Mouse (Mus musculus) adrenal gland, adult (tissue): ENCODE data around the gene Rnf185.

ENCODE experiments used
- DNase-seq, 2 experiments: peaks; one replicate each; pipeline ENCODE4 v3.0.0; 2022 to 2023; ENCODE audit warnings: low spot score in 1 of 2; ENCODE audit not compliant: inconsistent age in 2 of 2

Rnf185 gene

DNA sequence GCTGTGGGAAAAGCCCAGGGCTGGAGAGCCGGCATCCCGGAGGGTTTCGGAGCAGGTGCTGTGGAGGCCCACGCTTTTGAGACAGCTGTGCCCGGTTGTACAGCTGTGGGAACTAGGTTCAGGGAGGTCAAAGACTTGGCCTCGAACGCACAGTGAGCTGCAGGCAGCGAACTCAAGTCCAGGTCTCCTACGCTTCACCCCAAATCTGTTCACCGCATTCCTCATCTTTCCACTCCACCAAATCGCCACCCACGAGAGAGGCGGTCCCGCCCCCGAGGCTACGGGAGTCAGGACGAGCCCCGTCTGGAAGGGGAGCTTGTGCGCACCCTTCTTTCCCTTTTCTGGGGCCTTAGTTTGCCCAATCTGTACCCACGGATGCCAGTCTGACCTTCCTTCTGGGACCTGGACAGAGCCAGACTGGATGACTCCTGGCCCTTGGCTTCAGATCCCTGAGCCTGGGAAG, 431 bp downstream of the Rnf185 start:
- no peak for DNase-seq

DNA sequence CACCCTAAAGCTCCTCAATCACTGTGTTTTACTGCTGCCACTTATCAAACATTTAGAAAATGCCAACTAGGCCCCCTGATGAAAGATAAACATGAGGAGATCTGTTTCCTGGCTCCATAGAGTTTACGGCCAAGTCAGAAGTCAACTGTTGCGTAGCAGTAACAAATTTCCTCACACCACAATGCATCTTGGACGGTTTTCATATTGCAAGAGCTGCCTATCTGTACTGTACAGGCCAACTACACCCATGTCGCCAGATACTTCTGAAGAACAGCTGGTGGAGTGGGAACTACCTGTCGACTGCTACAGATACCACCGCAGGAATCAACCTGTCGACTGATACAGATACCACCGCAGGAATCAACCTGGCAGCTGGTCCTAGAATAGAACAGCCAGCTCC, 7.3 kb downstream of the Rnf185 start:
- DNase-seq = peak in 1 of 2 experiments; percentile 19

DNA sequence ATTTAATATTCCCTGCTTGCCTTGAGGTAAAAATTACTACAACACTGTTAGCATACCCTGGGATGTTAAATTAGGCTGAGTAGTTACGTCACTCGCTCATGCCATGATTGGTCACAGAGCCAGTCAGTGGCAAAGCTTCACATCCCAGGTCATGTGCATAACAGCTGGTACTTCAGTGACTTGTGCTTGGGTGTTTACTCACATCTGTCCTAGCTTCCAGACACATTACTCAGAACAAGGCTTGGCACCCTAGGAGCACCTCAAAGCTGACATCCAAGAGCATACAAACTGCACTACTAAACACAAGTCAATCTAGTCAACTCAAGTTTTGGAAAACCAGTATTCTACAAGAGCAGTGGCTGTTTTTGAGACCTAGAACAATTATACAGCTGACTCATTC, 9.1 kb downstream of the Rnf185 start:
- DNase-seq = no peak

DNA sequence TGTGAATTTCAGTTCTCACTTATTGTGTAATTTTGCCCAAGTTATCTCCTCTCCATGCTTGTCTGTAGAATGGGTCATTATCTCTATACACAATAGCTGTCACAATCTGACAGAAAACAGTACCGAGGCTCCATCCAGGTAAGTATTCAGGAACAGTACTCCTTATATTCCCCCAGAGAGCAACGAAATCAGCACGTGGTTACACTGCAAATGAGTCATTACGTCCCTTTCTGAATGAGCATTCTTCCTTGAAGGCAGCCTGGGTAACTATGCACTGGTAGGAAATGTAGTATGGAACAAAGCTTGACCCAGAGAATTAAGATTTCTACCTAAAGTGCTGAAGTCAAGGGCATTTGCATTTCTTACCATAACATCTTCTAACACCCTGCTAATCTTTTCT, 9.5 kb downstream of the Rnf185 start:
- no peak for DNase-seq

DNA sequence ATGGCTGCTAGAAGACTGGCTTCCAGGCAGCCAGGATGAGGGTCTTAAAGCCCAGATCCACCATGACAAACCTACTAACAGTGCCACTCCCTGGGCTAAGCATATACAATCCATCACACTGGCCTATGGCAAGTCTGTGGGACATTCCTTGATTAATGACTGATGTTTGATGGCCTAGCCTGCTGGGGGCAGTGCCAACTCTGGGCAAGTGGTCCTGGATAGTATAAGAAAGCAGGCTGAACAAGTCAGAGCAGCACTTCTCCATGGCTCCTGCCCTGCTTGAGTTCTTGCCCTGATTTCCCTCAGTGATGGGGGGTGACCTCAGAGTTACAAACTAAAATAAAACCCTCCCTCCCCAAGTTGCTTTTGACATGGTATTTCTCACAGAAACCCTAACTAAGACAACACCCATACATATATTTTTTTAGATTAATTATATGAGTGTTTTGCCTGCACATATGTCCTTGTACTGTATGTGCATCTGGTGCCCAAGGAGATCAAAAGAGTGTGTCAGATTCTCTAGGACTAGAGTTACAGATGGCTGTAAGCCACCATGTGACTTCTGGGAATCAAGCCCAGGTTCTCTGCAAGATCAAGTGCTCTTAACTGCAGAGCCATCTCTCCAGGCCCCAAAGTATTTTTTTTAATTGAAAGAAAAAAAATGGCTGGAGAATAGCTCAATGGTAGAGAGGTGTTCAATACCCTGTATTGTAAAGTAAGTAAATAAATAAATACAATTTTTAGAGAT, 10.3 kb downstream of the Rnf185 start:
- peak in 1 of 2 experiments; percentile 70 for DNase-seq

DNA sequence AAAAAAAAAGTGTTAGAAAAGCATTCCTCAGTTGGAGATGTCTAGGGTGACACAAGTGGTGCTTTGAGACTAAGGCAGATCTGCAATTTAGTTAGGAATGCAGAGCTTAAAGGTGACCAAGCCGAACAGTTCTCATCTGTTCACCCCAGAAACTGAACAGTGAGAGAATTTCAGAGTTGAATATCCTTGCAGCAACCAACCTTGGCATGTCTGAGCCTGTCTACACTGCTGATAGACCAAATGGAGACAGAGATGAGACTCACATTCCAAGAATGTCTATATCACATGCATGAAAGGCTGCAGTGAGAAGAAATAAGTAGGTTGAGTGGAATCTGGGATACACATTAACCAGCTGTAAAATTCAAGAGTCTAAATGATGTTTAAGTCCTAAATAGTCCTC, 14.5 kb downstream of the Rnf185 start:
- DNase-seq = no peak

DNA sequence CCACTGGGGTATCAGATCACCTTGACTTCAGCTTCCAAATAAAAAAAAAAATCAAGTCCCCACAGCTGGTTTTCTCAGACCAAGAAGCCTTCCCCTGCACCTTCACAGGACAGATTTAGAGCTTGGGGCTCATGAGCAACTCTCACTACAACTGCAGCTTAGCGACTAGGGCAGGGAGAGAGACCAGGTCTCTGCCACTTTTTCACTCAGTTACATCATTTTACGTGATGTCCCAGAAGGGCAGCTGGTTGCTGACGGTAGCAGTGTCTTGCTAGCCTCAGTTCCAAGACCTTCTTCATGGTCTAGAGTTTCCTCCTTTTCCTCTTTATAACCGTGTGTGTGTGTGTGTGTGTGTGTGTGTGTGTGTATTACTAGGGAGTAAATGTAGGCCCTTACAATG, 18.4 kb downstream of the Rnf185 start:
- no peak for DNase-seq

DNA sequence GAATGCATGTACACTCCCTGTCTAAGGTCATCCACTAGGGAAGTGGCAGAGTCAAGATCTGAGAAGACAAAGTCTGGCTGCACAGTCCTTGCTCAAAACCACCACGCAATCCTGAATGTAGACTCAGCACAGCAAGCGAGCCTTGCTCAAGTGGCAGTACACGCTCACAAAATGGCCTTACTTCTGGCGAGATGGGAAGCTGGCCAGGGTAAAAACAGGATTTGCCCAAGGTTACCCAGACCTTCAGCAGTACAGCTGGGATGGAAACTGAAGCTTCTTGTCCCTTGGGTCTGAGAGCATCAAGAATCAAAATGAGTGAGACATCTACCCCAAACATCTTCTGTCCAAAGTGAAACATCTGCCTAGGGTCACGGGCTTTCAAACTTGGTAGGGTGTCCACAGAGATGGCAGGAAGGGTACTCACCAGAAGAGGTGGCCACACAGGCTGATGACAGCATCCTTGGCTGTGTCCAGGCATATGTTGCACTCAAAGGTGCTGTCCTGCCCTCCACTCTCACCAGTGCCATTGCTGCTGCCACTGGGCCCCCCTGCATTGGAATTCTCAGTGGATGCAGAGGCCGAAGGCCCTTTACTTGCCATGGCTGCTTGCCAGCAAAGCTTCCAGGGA, 20.1 kb downstream of the Rnf185 start:
- DNase-seq = peak; percentile 65 to 88

DNA sequence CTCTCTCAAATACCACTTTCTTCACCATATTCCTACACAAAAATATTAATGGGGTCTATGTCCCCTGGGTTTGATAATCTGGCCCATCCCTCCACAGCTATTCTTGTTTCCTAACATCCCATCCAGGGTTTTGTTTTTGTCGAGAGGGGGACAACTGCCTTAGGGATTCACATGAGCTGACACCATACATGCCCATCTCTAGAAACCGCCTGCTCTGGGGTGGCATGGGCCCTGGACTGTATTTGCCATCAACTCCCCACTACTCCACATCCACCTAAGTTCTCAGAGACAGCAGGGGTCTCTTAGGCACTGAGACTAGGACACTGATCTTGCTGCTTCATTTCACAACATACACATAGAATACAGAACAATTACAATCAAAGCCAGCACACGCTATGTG, 20.6 kb downstream of the Rnf185 start:
- DNase-seq = no peak

DNA sequence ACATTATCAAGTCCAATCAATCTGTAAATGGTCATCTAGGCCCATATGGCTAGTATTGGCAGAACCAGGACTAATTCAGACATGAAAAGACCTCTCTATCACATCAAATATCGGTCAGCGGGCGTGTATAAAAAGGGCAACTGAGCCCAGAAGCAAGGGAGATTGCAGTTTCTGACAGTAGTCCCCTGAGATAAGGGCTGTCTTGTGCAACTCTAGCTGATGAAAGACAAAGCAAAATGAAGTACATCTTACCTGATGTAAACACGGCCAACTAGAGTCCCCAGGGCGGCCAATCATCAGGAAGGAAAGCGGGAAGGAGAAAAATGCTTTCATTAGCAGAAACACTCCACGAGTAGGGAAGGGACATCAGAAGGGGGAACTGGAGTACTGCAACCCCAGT, 23.5 kb downstream of the Rnf185 start:
- no peak for DNase-seq

DNA sequence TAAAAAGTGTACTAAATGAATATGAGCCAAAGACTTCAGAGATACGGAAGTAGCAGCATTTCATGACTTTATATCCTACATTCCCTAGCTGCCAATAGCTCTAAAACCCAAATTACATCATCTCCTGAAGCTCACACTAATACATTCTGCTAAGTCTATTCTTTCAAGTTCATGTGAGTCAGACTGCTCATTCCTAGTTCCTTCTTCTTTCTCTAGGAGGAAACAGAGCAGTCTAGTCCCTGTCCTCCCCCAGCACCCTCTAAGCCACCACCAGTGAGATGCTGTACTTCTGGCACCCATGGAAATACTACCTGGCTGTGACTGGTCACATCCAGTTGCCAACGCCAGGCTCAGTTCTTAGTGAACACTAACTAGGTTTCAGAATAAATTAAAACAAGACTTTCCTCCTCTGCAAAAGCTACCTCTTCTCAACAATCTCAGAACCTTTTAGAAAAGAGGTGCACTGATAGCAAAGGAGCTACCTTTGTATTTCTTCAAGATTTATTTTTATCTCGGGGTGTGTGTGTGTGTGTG, 24.4 kb downstream of the Rnf185 start:
- no peak for DNase-seq

DNA sequence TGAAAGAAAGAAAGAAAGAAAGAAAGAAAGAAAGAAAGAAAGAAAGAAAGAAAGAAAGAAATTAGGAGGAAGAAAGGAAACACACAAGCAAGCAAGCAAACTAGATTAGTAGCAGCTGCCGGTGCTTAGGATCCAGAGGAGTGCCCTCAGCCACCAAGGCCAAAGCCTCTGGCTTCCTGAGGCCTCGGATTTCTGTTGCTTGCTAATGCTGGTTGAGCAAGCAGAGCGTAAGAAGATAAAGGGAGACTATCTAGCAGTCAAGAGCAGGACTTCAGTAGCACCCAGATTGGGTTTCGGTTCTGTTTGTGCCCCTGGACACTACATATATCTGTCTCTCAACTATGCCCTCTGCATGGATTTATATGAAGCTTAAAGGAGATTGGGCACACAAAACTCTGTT, 29.9 kb downstream of the Rnf185 start:
- DNase-seq = peak in 1 of 2 experiments; percentile 65

DNA sequence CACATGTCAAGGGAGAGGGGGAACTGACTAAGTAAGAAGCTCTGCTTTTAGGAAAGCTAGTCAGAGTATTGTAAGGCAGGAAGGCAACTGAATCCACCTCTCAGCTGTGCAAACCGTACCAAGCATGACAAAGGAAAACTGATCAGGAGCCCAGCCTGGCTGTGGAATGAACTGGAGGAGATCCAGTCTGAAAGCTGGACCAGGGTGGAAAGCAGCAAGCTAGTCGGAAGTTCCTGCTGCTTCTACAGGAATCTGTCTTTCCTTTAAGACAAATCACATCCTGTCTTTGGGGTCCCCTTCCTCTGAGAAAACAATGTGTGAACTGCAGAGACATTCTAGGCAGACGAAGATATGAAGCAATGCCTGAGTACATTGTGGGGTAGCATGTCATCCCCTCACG, 33.4 kb downstream of the Rnf185 start:
- DNase-seq = peak in 1 of 2 experiments; percentile 37

DNA sequence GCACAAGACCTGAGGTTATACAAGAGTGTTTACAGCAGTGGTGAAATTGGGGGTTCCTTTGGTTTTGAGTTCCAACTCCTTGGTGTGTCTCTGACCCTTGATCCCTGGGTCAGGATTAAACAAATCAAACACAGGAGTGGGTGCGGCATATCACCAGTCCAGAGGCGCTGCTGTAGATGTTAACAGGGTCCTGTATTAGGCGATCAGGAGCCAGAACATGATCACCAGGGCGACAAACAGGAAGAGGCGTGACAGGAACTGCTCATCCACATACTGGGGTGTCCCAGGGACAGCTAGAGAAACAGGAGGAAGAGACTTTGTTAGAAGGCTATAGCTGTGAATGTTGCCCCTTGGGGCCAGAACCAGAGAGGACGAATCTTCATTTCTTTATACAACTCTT, 34.4 kb downstream of the Rnf185 start:
- no peak for DNase-seq

DNA sequence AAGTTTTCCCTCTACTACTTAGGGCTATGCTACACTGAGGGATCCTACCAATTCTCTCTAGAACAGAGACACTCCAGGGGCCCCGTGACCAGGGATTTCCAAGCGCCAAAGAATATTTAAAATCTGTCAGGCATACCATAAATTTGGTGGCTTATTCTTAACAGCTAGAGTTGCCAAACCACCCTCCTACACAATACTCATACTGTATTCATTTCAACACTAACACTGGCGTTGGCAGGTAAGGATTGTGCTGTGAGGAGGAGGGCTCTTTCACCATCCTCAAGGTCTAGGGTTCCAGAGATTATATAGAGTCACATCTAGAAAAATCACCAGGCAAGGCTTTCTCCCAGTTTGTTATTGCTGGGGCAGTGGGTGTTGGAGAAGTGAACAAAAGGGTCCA, 35.8 kb downstream of the Rnf185 start:
- no peak for DNase-seq

DNA sequence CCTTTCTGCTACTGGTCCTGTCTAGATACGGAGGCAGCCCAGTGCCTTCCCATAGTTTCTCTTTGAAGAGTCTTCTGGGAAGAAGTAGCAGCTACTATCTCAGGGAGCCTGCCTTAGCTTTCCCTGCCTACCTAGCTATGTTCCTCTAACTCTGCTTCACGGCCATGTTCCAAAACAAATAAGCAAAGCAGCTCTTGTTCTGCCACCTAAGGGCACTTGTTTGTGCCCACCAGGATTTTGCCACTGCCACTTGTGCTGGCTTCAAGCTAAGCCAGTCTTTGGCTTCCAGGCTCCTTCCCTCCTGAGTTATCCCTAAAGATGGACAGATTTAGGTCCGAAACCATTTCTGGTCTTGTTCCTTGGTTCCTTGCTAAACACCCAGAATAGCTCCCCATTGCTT, 40.1 kb downstream of the Rnf185 start:
- DNase-seq = no peak

DNA sequence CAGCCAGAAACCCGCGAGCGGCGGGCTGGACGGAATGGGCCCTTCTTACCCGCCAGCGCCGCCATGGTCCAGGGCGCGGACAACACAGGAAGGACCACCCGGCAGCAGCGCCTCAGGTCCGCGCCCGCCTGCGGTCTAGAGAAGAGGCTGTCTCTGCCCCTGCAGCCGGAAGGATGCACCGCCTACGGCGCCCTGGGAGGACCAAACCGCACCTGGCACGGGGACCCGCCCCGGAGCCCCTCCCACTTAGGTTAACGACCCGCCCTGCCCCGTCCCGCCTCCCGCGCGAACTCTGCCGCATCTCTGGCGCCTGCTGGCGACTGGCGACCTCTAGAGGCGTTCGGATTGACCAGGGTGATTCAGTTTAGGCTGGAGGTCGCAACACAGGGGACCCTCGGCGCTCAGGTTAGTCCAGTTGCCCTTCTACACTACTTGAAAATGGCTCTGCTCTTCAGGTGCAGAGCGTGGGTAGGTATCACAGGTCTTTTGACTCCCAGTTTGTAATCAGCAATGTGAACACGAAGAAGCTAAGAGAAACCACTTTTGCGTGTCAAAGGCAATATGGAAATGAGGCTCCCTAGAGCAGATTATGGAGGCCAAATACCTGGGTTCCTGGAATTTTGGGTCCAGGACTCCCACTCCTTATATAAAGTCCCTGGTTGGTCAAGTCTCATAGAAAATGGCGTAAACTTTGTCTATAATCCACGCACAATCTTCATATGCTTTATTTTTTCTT, 43.0 kb downstream of the Rnf185 start, which contains the start of gene Limk2:
Limk2 (minus strand) TSS at position 193 of the 736 bp plus-strand sequence.
- peak; percentile 92 to 97 for DNase-seq

DNA sequence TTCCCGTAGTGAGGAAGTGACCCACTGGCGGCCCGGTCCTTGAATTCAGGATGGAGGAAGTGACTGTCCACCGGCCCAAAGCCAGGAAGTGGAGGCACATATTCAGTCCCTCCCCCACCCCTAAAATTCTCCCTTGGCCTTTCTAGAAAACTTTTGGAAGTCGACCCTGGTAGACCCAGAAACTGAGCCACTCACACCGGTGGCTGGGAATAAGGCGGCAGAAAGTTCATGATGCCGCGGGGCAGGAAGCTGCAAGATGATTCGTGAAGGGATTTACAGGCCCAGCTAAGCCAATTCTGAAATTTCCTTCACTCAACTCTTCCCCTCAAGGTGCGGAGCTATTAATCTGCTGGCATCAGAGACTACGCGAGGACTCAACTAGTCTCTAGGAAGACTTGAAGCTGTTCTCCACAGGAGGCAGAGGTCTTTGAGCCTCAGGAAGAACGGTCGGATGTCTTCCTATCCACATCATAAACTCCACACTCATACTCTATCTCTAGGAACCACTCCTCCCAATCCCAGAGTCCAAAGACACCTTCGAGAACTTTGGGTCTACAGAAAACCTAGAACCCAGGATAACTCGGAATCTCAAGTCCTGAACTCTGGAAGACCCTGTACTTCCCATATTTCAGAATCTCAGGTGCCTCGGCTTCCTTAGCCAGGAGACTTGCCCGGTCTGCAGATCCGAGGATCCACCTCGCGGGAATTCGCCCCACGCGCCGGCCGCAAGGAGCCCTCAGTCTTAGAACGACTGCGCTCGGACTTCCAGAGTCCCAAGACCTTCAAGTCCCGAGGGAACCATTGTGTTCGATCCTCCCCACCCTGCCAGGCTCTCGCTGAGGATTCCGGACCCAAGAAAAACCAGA, 43.8 kb downstream of the Rnf185 start:
- DNase-seq = peak; percentile 20 to 60

DNA sequence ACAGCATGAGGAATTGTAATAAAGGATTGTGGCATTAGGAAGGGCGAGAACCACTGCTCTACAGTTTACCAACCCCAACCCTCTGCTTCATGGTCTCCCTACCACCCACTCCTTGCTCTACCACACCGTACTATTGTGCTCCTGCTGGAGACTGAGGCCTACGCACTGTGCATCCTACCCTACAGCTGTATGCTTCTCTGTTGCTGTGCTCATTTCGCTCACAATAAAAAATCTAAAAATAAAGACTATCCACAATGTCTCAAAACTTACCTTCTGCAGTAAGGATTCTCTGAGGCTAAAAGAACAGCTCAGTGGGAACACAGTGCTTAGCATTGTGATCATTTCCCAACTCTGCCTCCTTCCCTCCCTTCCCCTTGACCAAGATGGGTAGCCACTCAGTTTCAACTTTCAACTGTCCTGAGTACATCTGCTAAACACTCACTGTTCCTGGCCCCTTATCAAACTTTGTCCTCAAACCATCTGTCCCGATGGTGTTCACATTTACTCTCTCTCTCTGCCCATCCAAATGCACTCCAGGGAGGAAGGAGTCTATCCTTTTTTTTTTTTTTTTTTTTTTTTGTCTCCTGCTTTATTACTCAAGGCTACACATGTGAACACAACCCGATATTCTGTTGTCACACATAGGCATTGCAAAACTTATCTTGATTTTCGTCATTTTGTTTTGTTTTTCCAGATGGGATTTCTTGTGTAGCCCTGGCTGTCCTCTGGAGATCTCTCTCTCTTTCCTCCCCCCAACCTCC, 47.7 kb downstream of the Rnf185 start:
- DNase-seq = no peak

DNA sequence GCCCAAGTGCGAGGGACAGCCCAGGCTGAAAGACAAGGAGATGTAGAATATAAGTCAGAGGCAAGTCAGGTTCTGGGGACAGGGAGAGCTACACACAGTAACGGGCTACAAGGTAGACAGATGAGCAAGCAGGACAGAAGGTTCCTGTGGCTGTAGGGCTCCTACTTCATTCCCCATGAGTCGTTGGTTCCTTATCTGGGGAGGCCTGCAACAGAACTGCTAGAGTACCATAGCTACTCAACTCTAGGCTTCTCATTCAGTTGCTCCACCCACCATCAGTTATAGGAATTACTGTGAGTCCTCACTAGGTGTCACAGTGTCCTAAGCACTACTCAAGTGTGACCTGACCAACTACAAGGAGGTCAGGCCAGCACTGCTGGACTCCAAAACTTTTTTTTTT, 49.1 kb downstream of the Rnf185 start:
- no peak for DNase-seq
